Mouse (Mus musculus) forebrain, postnatal 0 days (tissue): Measurements from ENCODE around the gene BC052040. TPM values are rescaled to one million over a fixed set of nuclear protein-coding genes. Genes with fewer than 3 reads are reported as not detected.

Experiments used
- ATAC-seq: fragments of 200-750 bp; cut with Nextera tagmentation; 2 replicates; pipeline ENCODE4 v1.8.0; 2017; ENCODE audit warnings: mild to moderate bottlenecking, moderate library complexity
- DNase-seq: peaks from one replicate; pipeline ENCODE4 v3.0.0-alpha.2; 2015
- H3K27ac ChIP-seq: fragments of 300-500 bp; sonication (generic); 2 replicates; pipeline ENCODE4 v1.5.1; 2014; ENCODE audit warnings: low read depth, mild to moderate bottlenecking, antibody characterized with exemption, low read length, moderate library complexity, mixed read lengths
- H3K27me3 ChIP-seq: fragments of 300-500 bp; sonication (generic); 2 replicates; pipeline ENCODE4 v1.6.1; 2014; ENCODE audit warnings: mild to moderate bottlenecking, low read length, mixed read lengths; ENCODE audit not compliant: insufficient read depth
- H3K36me3 ChIP-seq: fragments of 300-500 bp; sonication (generic); 2 replicates; pipeline ENCODE4 v1.6.1; 2014; ENCODE audit warnings: mild to moderate bottlenecking, moderate library complexity; ENCODE audit not compliant: insufficient read depth
- H3K4me1 ChIP-seq: fragments of 300-500 bp; sonication (generic); 2 replicates; pipeline ENCODE4 v1.6.1; 2014; ENCODE audit warnings: antibody characterized with exemption; ENCODE audit not compliant: insufficient read depth
- H3K4me2 ChIP-seq: fragments of 300-500 bp; sonication (generic); 2 replicates; pipeline ENCODE4 v1.6.1; 2014; ENCODE audit warnings: low read depth, mild to moderate bottlenecking, moderate library complexity
- H3K4me3 ChIP-seq: fragments of 300-500 bp; sonication (generic); 2 replicates; pipeline ENCODE4 v1.5.1; 2014; ENCODE audit warnings: low read depth, low read length, mixed read lengths
- H3K9ac ChIP-seq: fragments of 300-500 bp; sonication (generic); 2 replicates; pipeline ENCODE4 v1.6.1; 2014; ENCODE audit warnings: mild to moderate bottlenecking
- H3K9me3 ChIP-seq: fragments of 300-500 bp; sonication (generic); 2 replicates; pipeline ENCODE4 v1.6.1; 2016; ENCODE audit warnings: low read length
- CTCF ChIP-seq: sonication (generic); IDR thresholded peaks from 2 replicates; pipeline ENCODE4 v1.5.1; 2016; ENCODE audit warnings: antibody characterized with exemption, control low read depth, low read depth
- WGBS: fragments of 180-500 bp; shearing (Covaris S2); extraction: QIAGEN DNeasy Blood & Tissue Kit; methylation state at CpG from one replicate; pipeline ENCODE4 v1.1.7; 2014; 5-methylcytosine and 5-hydroxymethylcytosine counted together
- polyA plus RNA-seq: library from polyadenylated mRNA; unstranded; fragments of >200 nt; fragmentation: Nextera tagmentation; extraction: Ambion mirVana; gene quantifications from 2 replicates; pipeline ENCODE4 v1.2.1, GENCODE M21; 2015
- total RNA-seq: library from RNA; depleted of rRNA; stranded (reverse); fragments of >200 nt; gene quantifications from 2 replicates; pipeline ENCODE4 v1.2.3, GENCODE M21; 2014

The BC052040 gene
- total and polyA plus RNA-seq, 2 experiments from 2014 or later, result 12.5 to 15.1 TPM

GRCm38 (mm10) chr2:115774153-115774908 lies 192.8 kb downstream of the BC052040 start:
- Histone ChIP-seq H3K9me3 (no peaks in the 10 kb centered on the region), H3K4me3 (no peak overlapping the region), H3K27ac (no peak overlapping the region), H3K4me2 (no peak overlapping the region), H3K9ac (no peak overlapping the region), H3K4me1 (no peaks in the 10 kb centered on the region), H3K27me3 (no peaks in the 10 kb centered on the region), H3K36me3 (no peaks in the 10 kb centered on the region)
- 67% methylated on average over 5 of the region's 5 CpGs for WGBS
- DNase-seq (no peak), ATAC-seq (no peak)
- no peak for TF ChIP-seq CTCF

- Histone ChIP-seq H3K27ac (no peak overlapping the region), H3K4me2 (no peak overlapping the region), H3K27me3 (no peaks in the 10 kb centered on the region), H3K9ac (no peak overlapping the region), H3K4me3 (no peak overlapping the region), H3K4me1 (no peaks in the 10 kb centered on the region), H3K9me3 (no peaks in the 10 kb centered on the region), H3K36me3 (no peaks in the 10 kb centered on the region)
- DNase-seq, result no peak
- ATAC-seq, result no peak
- WGBS, result 80% methylated on average over 8 of the region's 8 CpGs
- no peak for TF ChIP-seq CTCF
Measured at GRCm38 (mm10) chr2:115775488-115776217, 194.1 kb downstream of the BC052040 start.

- ATAC-seq (no peak), DNase-seq (no peak)
- Histone ChIP-seq H3K36me3 (no peaks in the 10 kb centered on the region), H3K9ac (no peak overlapping the region), H3K27ac (no peak overlapping the region), H3K4me3 (no peak overlapping the region), H3K9me3 (no peaks in the 10 kb centered on the region), H3K4me1 (no peaks in the 10 kb centered on the region), H3K4me2 (no peak overlapping the region), H3K27me3 (no peaks in the 10 kb centered on the region)
- WGBS, result 86% methylated on average over 17 of the region's 17 CpGs
- TF ChIP-seq CTCF, result no peak
Measured at GRCm38 (mm10) chr2:115776924-115777860, 195.7 kb downstream of the BC052040 start.

- no peak overlapping the region for H3K9ac ChIP-seq
- TF ChIP-seq CTCF, result no peak
- H3K4me2 ChIP-seq, result no peak overlapping the region
- 85% methylated on average over 5 of the region's 5 CpGs for WGBS
- ATAC-seq (no peak), DNase-seq (no peak)
- no peak overlapping the region for H3K4me3 ChIP-seq
- H3K27me3 ChIP-seq, result no peaks in the 10 kb centered on the region
- no peaks in the 10 kb centered on the region for H3K9me3 ChIP-seq
- H3K27ac ChIP-seq, result no peak overlapping the region
- no peaks in the 10 kb centered on the region for H3K36me3 ChIP-seq
- H3K4me1 ChIP-seq, result no peaks in the 10 kb centered on the region
Measured at GRCm38 (mm10) chr2:115780546-115781011, 199.1 kb downstream of the BC052040 start.

- Histone ChIP-seq H3K4me1 (no peaks in the 10 kb centered on the region), H3K9ac (no peak overlapping the region), H3K9me3 (no peaks in the 10 kb centered on the region), H3K4me2 (no peak overlapping the region), H3K36me3 (no peaks in the 10 kb centered on the region), H3K27ac (no peak overlapping the region), H3K27me3 (no peaks in the 10 kb centered on the region), H3K4me3 (no peak overlapping the region)
- ATAC-seq (no peak), DNase-seq (no peak)
- TF ChIP-seq CTCF, result no peak
- 46% methylated on average over 6 of the region's 6 CpGs for WGBS
Measured at GRCm38 (mm10) chr2:115785687-115786086, 204.2 kb downstream of the BC052040 start.

- Histone ChIP-seq H3K9ac (no peak overlapping the region), H3K27ac (no peak overlapping the region), H3K4me3 (no peak overlapping the region), H3K9me3 (no peaks in the 10 kb centered on the region), H3K4me2 (no peak overlapping the region), H3K36me3 (no peaks in the 10 kb centered on the region), H3K4me1 (no peaks in the 10 kb centered on the region), H3K27me3 (no peaks in the 10 kb centered on the region)
- TF ChIP-seq CTCF, result no peak
- 88% methylated on average over 6 of the region's 6 CpGs for WGBS
- DNase-seq (no peak), ATAC-seq (no peak)
Measured at GRCm38 (mm10) chr2:115798839-115799238, 217.3 kb downstream of the BC052040 start.
